Mouse (Mus musculus) C2C12 (cell line): ENCODE data around the gene Miga2. TPM values are rescaled to one million over a fixed set of nuclear protein-coding genes. Genes with fewer than 3 reads are reported as not detected.

Experiments used
- H3K27me3 ChIP-seq: one replicate; pipeline ENCODE4 v1.6.1; 2011; ENCODE audit not compliant: control insufficient read depth, insufficient read depth, insufficient read length
- H3K36me3 ChIP-seq: one replicate; pipeline ENCODE4 v1.6.1; 2011; ENCODE audit not compliant: control insufficient read depth, insufficient read depth
- H3K4me3 ChIP-seq: one replicate; pipeline ENCODE4 v1.5.1; 2011; ENCODE audit warnings: mild to moderate bottlenecking, control low read depth; ENCODE audit not compliant: poor library complexity, insufficient read depth, severe bottlenecking
- H3K79me2 ChIP-seq: one replicate; pipeline ENCODE4 v1.6.1; 2011; ENCODE audit not compliant: control insufficient read depth, insufficient read depth
- H3K79me3 ChIP-seq: one replicate; pipeline ENCODE4 v1.6.1; 2011; ENCODE audit warnings: low read depth, control low read depth
- H3ac ChIP-seq: one replicate; pipeline ENCODE3; 2011; ENCODE audit warnings: low read depth; ENCODE audit not compliant: control insufficient read depth, insufficient read length
- CEBPB ChIP-seq: IDR thresholded peaks from one replicate; pipeline ENCODE4 v1.6.1; 2011; ENCODE audit warnings: low read depth, mild to moderate bottlenecking, control low read depth, moderate library complexity
- CTCF ChIP-seq: IDR thresholded peaks from one replicate; pipeline ENCODE4 v1.5.1; 2011; ENCODE audit not compliant: control insufficient read depth, insufficient read depth, insufficient read length
- FOSL1 ChIP-seq: IDR thresholded peaks from one replicate; pipeline ENCODE4 v1.8.0; 2011; ENCODE audit warnings: mild to moderate bottlenecking, low read length; ENCODE audit not compliant: poor library complexity, insufficient read depth, severe bottlenecking
- MAX ChIP-seq: IDR thresholded peaks from one replicate; pipeline ENCODE4 v1.6.1; 2011; ENCODE audit warnings: mild to moderate bottlenecking, control low read depth
- MYOD1 ChIP-seq: IDR thresholded peaks from one replicate; pipeline ENCODE4 v1.6.1; 2011; ENCODE audit warnings: low read depth; ENCODE audit not compliant: control insufficient read depth, insufficient read length
- MYOG ChIP-seq: IDR thresholded peaks from one replicate; pipeline ENCODE4 v1.6.1; 2011; ENCODE audit not compliant: control insufficient read depth, insufficient read length; ENCODE audit errors: extremely low read depth
- USF1 ChIP-seq: IDR thresholded peaks from one replicate; pipeline ENCODE4 v1.6.1; 2011; ENCODE audit warnings: low read depth, mild to moderate bottlenecking, control low read depth, moderate library complexity
- polyA plus RNA-seq: library from polyadenylated mRNA; unstranded; fragments of >200 nt; fragmentation: generic; extraction: Trizol; gene quantifications from one replicate; pipeline ENCODE4 v1.2.1, GENCODE M21; 2012; ENCODE audit warnings: missing spikeins

Miga2 gene
- polyA plus RNA-seq, 1 experiment = 29.4 TPM

DNA sequence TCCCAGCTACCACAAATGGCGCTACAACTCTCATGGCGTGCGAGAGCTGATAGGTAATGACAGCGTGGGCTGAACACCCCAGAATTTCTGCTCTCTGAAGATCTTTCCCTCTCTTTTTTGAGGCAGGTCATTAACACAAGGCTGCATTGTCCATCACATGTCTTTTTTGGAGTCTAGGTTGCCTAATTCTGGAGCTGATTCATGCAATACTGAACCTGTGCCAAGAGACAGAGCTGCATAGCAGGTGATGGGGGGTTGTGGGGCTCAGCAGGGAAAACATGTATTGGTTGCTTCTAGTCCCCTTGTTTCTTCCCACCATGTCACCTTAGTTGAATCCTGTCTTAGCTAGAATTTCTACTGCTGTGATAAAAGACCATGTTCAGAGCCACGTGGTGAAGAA is 38.7 kb upstream of the Miga2 start:
- H3K27me3 ChIP-seq = no peaks in the 10 kb centered on the region
- no peak overlapping the region for H3K4me3 ChIP-seq
- no peaks in the 10 kb centered on the region for H3K79me3 ChIP-seq
- TF ChIP-seq MYOD1 = no peak
- TF ChIP-seq MYOG = no peak
- TF ChIP-seq MAX = no peak
- no peak for TF ChIP-seq FOSL1
- TF ChIP-seq CEBPB = no peak
- no peak for TF ChIP-seq USF1
- TF ChIP-seq CTCF = no peak
- H3ac ChIP-seq = no peak overlapping the region
- peaks cover 96% of the 10 kb centered on the region for H3K36me3 ChIP-seq
- no peaks in the 10 kb centered on the region for H3K79me2 ChIP-seq

- H3K79me3 ChIP-seq = no peaks in the 10 kb centered on the region
- H3K79me2 ChIP-seq = no peaks in the 10 kb centered on the region
- peaks cover 93% of the 10 kb centered on the region for H3K36me3 ChIP-seq
- no peak overlapping the region for H3ac ChIP-seq
- H3K27me3 ChIP-seq = no peaks in the 10 kb centered on the region
- no peak overlapping the region for H3K4me3 ChIP-seq
- TF ChIP-seq MAX (no peak), FOSL1 (no peak), USF1 (no peak), CEBPB (no peak), CTCF (no peak), MYOG (no peak), MYOD1 (no peak)
These were observed 36.8 kb upstream of the Miga2 start for GRCm38 (mm10) chr2:30327276-30327675.

GRCm38 (mm10) chr2:30328791-30329190 is 35.2 kb upstream of the Miga2 start:
- no peaks in the 10 kb centered on the region for H3K79me2 ChIP-seq
- H3ac ChIP-seq = no peak overlapping the region
- TF ChIP-seq MAX (no peak), MYOG (no peak), CTCF (no peak)
- H3K27me3 ChIP-seq = no peaks in the 10 kb centered on the region
- no peak overlapping the region for H3K4me3 ChIP-seq
- H3K79me3 ChIP-seq = no peaks in the 10 kb centered on the region
- H3K36me3 ChIP-seq = peaks cover 94% of the 10 kb centered on the region

GRCm38 (mm10) chr2:30335324-30335723 is 28.7 kb upstream of the Miga2 start:
- H3K4me3 ChIP-seq = no peak overlapping the region
- TF ChIP-seq FOSL1 (no peak), MYOD1 (no peak), CEBPB (no peak), USF1 (no peak), MAX (no peak), MYOG (no peak), CTCF (no peak)
- no peaks in the 10 kb centered on the region for H3K27me3 ChIP-seq
- no peak overlapping the region for H3ac ChIP-seq
- H3K79me2 ChIP-seq = no peaks in the 10 kb centered on the region
- peaks cover 89% of the 10 kb centered on the region for H3K36me3 ChIP-seq
- H3K79me3 ChIP-seq = no peaks in the 10 kb centered on the region

DNA sequence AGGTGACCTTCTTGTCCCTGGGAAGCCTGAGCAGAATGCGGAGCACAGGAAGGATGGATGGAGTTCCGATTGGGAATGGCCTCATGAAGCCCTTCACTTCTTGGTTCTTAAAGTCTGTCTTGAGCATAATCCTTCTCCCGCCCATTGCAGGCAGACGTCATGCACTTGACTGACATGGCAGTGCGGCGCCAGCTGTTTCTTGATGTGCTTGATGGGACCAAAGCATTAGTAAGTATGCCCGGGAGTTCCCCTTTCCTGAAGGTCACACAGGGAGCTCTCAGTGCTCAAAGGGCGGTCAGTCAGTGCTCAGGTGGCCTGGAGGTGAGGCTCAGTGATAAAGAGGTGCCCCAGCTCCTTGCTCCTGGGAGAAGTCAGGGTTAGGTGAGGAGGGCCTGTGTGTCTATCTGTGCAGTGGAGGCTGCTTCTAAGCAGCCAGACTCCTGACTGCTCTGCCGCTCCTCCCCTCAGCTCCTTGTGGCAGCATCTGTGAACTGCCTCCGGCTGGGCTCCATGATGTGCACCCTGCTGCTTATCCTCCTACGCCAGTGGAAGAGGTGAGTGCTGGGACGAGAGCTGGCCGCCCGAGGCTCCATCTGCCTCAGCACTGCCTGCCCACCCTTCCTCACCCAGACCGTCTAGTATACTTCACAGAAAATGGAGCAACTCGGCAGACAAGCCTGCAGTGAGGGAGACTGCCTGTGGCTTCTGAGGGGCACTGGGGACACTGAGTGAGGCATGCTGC is 27.7 kb upstream of the Miga2 start:
- Histone ChIP-seq H3ac (no peak overlapping the region), H3K27me3 (no peaks in the 10 kb centered on the region), H3K36me3 (peaks cover 92% of the 10 kb centered on the region), H3K4me3 (no peak overlapping the region), H3K79me3 (no peaks in the 10 kb centered on the region), H3K79me2 (no peaks in the 10 kb centered on the region)
- TF ChIP-seq MAX (no peak), FOSL1 (no peak), MYOD1 (no peak), USF1 (no peak), CTCF (no peak), CEBPB (no peak), MYOG (no peak)

- TF ChIP-seq CEBPB = no peak
- TF ChIP-seq USF1 = no peak
- no peak for TF ChIP-seq MYOD1
- no peak for TF ChIP-seq MYOG
- no peak for TF ChIP-seq MAX
- TF ChIP-seq FOSL1 = no peak
- no peak for TF ChIP-seq CTCF
- peaks cover 92% of the 10 kb centered on the region for H3K36me3 ChIP-seq
- no peaks in the 10 kb centered on the region for H3K27me3 ChIP-seq
- no peaks in the 10 kb centered on the region for H3K79me2 ChIP-seq
- H3K79me3 ChIP-seq = no peaks in the 10 kb centered on the region
- no peak overlapping the region for H3ac ChIP-seq
- no peak overlapping the region for H3K4me3 ChIP-seq
These were observed 26.9 kb upstream of the Miga2 start for GRCm38 (mm10) chr2:30337179-30337578.
